Mouse (Mus musculus) inflammation-experienced regulatory T-cells, adult 16 weeks (primary cell): Measurements from ENCODE around the gene Uxs1. TPM values are rescaled to one million over a fixed set of nuclear protein-coding genes. Genes with fewer than 3 reads are reported as not detected.

Source experiments
- polyA plus RNA-seq: library from polyadenylated mRNA; unstranded; fragments of 100-300 nt; shearing (Covaris generic); gene quantifications from one replicate; pipeline ENCODE4 v1.2.1, GENCODE M21; 2017

Uxs1 gene
- polyA plus RNA-seq: 14.3 TPM

DNA sequence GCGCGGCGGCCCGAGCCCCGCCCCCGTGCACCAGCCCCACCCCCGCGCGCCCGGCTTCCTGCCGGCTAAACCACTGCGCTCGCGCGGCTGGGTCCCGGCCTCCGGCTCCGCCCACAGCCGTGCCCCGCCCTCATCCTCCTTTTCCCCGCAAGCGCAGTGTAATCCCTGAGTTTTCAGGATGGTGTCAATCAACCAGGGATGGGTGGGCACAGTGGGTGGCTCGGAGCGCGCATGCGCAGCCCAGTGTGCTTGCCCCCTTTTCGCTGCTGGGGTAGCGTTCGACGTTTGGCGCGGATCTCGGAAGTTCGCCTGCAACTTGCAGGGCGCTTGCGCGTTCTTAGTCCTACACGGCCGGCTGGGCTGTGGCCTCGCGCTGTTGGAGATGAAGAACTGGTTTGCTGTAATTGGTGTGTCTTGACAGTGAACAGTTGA is at the start of gene Uxs1:
Gene Uxs1 (minus strand): TSS at position 38 of the 432 bp plus-strand sequence.

DNA sequence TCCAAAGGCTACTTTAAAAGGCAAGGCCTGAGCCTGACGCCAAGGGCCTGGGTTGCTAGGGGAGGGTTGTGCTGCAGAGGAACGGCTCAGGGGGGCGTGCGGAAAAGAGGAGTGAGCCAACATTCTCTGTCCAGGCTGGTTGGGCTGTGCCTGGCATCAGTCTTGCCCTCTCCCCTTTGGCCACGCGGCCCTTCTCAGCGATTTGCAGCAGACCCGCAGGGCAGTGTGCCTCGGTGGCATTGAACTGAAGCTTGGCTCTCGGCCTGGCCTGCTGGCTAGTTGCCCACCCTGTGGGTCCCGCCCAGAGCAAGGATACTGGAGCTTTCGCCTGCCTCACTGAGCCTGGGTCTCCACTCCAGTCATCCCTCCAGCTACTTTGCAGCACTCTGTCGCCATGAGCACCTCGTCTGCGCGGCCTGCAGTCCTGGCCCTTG is 97.1 kb downstream of the Uxs1 start, which contains the start of gene 1500015O10Rik:
Gene 1500015O10Rik (plus strand): TSS at position 112 of the 434 bp plus-strand sequence.

Other genes starting within 250 kb of the Uxs1 start
- not detected for gene 1500015O10Rik, start 97.2 kb downstream of the Uxs1 start, polyA plus RNA-seq
- 198 TPM for gene Tpp2, start 105.8 kb upstream of the Uxs1 start, polyA plus RNA-seq
- gene Mettl21c, start 192.2 kb upstream of the Uxs1 start, polyA plus RNA-seq: 0.41 TPM
- 0.17 TPM for gene Gm8251, start 234.1 kb upstream of the Uxs1 start, polyA plus RNA-seq